Mouse (Mus musculus) forebrain, embryonic 14.5 days (tissue): ENCODE results near the gene Pnpla6. TPM values are rescaled to one million over a fixed set of nuclear protein-coding genes. Genes with fewer than 3 reads are reported as not detected.

ENCODE experiments used
- ATAC-seq: fragments of 200-750 bp; cut with Nextera tagmentation; 2 replicates; pipeline ENCODE4 v1.8.0; 2017; ENCODE audit warnings: mild to moderate bottlenecking, moderate library complexity
- DNase-seq: peaks from one replicate; pipeline ENCODE4 v3.0.0-alpha.2; 2015; ENCODE audit warnings: low spot score
- H3K27ac ChIP-seq: fragments of 300-500 bp; sonication (generic); 2 replicates; pipeline ENCODE4 v1.5.1; 2014; ENCODE audit warnings: low read depth, mild to moderate bottlenecking, control low read depth, low read length, moderate library complexity
- H3K27me3 ChIP-seq: fragments of 300-500 bp; sonication (generic); replicated peaks from 2 replicates; pipeline ENCODE4 v1.6.1; 2014; ENCODE audit warnings: low read length, control low read depth, mixed read lengths; ENCODE audit not compliant: control insufficient read depth, insufficient read depth
- H3K36me3 ChIP-seq: fragments of 300-500 bp; sonication (generic); 2 replicates; pipeline ENCODE4 v1.6.1; 2014; ENCODE audit warnings: low read length, control low read depth; ENCODE audit not compliant: control insufficient read depth, insufficient read depth
- H3K4me1 ChIP-seq: fragments of 300-500 bp; sonication (generic); 2 replicates; pipeline ENCODE4 v1.6.1; 2014; ENCODE audit warnings: antibody characterized with exemption, low read length, control low read depth; ENCODE audit not compliant: control insufficient read depth, insufficient read depth
- H3K4me2 ChIP-seq: fragments of 300-500 bp; sonication (generic); 2 replicates; pipeline ENCODE4 v1.6.1; 2014; ENCODE audit warnings: mild to moderate bottlenecking, control low read depth, low read length
- H3K4me3 ChIP-seq: fragments of 300-500 bp; sonication (generic); 2 replicates; pipeline ENCODE4 v1.5.1; 2014; ENCODE audit warnings: low read depth, low read length, control low read depth
- H3K9ac ChIP-seq: fragments of 300-500 bp; sonication (generic); 2 replicates; pipeline ENCODE4 v1.6.1; 2014; ENCODE audit warnings: mild to moderate bottlenecking, low read length, control low read depth, moderate library complexity
- H3K9me3 ChIP-seq: fragments of 300-500 bp; sonication (generic); replicated peaks from 2 replicates; pipeline ENCODE4 v1.6.1; 2016; ENCODE audit warnings: low read length, control low read depth, mixed read lengths; ENCODE audit not compliant: control insufficient read depth
- WGBS: fragments of 180-500 bp; shearing (Covaris S2); extraction: QIAGEN DNeasy Blood & Tissue Kit; methylation state at CpG from one replicate; pipeline ENCODE4 v1.1.7; 2014; 5-methylcytosine and 5-hydroxymethylcytosine counted together
- polyA plus RNA-seq: library from polyadenylated mRNA; unstranded; fragments of >200 nt; fragmentation: Nextera tagmentation; extraction: Ambion mirVana; gene quantifications from 2 replicates; pipeline ENCODE4 v1.2.1, GENCODE M21; 2014

Pnpla6 gene
- polyA plus RNA-seq, 1 experiment from 2014 or later = 16.7 TPM

DNA sequence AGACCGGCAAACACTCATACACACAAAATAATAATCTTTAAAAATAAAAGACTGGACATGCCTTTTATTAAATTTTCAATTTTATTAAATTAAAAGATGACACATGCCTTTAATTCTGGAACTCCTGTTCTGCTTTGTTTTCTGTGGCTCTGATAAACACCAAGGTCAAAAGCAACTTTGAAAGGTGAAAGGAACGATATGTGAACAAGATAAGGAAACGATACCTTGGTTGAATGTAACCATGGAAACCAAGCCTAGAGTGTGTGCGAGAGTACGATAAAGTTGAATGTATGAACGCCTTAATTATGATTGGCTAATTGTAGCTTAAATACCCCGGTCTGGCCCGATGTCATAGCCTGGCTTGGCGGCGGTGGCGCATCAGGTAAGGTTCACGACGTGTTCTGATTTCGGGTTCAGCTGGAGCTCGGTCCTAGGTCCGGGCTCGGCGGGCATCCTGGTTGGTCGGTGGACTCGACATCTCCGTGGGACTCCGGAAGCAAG lies 32.9 kb upstream of the Pnpla6 start:
- H3K9ac ChIP-seq = no peak overlapping the region
- no peaks in the 10 kb centered on the region for H3K9me3 ChIP-seq
- no peaks in the 10 kb centered on the region for H3K36me3 ChIP-seq
- no peak overlapping the region for H3K27ac ChIP-seq
- 91% methylated on average over 22 of the region's 22 CpGs for WGBS
- no peak overlapping the region for H3K4me3 ChIP-seq
- H3K4me2 ChIP-seq = no peak overlapping the region
- ATAC-seq (no peak), DNase-seq (no peak)
- H3K4me1 ChIP-seq = no peaks in the 10 kb centered on the region
- H3K27me3 ChIP-seq = no peaks in the 10 kb centered on the region

GRCm38 (mm10) chr8:3483546-3483945 lies 31.6 kb upstream of the Pnpla6 start:
- DNase-seq = no peak

DNA sequence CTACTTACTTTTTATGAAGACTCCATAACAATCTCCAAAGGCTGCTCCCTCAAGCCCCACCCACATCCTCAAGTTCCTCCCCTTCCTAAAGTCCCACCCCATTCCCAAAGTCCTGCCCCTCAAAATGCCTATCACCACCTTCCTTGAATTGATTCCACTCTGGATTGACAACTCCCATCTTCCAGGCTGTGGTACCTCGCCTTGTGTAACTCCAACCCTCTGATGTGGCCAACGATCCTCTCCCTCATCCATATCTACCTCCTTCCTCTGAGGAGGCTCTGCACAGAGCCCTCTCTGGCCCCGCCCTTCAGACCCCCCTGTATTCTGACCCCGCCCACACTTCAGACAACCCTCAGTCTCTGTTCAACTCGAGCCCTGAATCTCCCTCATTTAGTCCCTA lies 30.0 kb upstream of the Pnpla6 start:
- H3K4me1 ChIP-seq = no peaks in the 10 kb centered on the region
- H3K27ac ChIP-seq = no peak overlapping the region
- H3K36me3 ChIP-seq = no peaks in the 10 kb centered on the region
- H3K9ac ChIP-seq = no peak overlapping the region
- H3K4me3 ChIP-seq = no peak overlapping the region
- 32% methylated on average over 5 of the region's 5 CpGs for WGBS
- H3K9me3 ChIP-seq = no peaks in the 10 kb centered on the region
- ATAC-seq (no peak), DNase-seq (no peak)
- no peak overlapping the region for H3K4me2 ChIP-seq
- no peaks in the 10 kb centered on the region for H3K27me3 ChIP-seq

More at GRCm38 (mm10) chr8:3483546-3483945, 31.6 kb upstream of the Pnpla6 start:
- no peak overlapping the region for H3K9ac ChIP-seq
- H3K9me3 ChIP-seq = no peaks in the 10 kb centered on the region
- H3K36me3 ChIP-seq = no peaks in the 10 kb centered on the region
- no peaks in the 10 kb centered on the region for H3K4me1 ChIP-seq
- no peak overlapping the region for H3K27ac ChIP-seq
- H3K4me3 ChIP-seq = no peak overlapping the region
- no peak overlapping the region for H3K4me2 ChIP-seq
- no peaks in the 10 kb centered on the region for H3K27me3 ChIP-seq
- no peak for ATAC-seq
- 87% methylated on average over 7 of the region's 7 CpGs for WGBS

DNA sequence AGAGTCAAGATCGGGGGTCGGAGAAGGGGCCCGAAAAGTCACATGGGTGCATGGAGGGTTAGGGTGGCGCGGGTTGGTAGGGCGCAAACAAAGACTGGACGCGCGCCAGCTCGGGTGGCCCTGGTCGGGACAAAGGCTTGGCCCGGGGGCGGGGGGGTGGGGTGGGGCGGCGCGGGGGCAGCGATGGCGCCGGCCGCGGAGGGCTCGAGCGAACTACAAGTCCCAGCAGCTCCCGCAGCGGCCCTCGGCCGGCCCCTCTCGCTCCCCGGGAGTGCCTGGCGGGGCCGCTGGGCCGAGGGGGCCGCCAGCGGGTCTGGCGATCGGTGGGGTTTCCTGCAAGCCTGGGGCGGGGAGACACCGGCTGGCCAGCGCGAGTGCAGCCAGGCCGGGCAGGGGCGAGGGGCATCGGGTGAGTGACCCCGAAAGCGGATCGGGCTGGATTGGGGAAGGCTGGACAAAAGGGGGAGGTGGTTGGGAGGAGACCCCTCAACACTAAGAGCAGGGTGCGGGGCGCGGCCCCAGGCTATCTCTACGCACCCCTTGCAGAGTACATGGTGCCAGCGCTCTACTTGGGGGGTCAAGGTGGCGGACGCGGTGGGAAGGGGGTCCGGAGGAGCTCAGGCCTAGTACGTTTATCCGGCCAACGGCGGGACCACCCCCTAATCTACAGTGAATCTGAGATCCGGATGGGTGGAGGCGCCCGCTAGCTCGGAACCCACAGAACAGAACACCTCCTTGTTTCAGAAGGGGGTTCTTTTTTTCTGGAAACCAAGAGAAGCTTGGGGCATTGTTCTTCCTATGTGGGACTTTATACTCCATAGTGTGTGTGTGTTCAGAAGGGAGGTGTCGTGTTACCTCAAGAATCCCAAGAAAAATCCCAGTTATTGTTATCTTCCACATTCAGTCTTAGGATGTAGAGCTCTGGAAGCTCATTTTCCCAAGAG lies 22.0 kb upstream of the Pnpla6 start, which contains the start of gene Zfp358:
TSS of gene Zfp358 (plus strand) at position 238 of the 944 bp plus-strand sequence.
- Histone ChIP-seq H3K4me1 (peaks cover 6% of the 10 kb centered on the region; the same call in 1 of the 2 replicates), H3K4me2 (peak within 1 kb of the TSS; percentile 78), H3K27ac (peak within 1 kb of the TSS; percentile 91), H3K9me3 (no peaks in the 10 kb centered on the region), H3K27me3 (no peaks in the 10 kb centered on the region), H3K4me3 (peak within 1 kb of the TSS; percentile 90), H3K9ac (peak within 1 kb of the TSS; percentile 99), H3K36me3 (peaks cover 34% of the 10 kb centered on the region)
- DNase-seq = peak; percentile 88
- under 1% methylated on average over 48 of the region's 64 CpGs for WGBS
- ATAC-seq = peak; percentile 95

DNA sequence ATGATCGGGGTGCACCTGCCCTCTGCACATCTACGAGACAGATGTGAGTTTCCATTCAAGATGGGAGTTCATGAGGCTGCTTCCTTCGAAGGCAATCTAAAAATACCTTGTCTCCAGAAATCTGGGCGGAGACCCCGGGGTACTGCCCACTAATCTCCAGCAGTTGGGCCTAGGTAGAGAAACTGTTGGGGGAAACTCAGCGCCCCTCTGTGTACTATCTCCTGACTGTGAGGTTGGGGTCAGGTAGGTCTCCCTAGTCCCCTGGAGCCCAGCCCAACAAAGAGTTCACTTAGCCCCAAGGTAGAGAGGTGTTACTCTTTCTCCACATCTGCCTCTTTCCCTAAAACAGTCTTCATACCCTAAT lies 21.4 kb upstream of the Pnpla6 start:
- DNase-seq = peak; percentile 12
- 37% methylated on average over 6 of the region's 6 CpGs for WGBS

DNA sequence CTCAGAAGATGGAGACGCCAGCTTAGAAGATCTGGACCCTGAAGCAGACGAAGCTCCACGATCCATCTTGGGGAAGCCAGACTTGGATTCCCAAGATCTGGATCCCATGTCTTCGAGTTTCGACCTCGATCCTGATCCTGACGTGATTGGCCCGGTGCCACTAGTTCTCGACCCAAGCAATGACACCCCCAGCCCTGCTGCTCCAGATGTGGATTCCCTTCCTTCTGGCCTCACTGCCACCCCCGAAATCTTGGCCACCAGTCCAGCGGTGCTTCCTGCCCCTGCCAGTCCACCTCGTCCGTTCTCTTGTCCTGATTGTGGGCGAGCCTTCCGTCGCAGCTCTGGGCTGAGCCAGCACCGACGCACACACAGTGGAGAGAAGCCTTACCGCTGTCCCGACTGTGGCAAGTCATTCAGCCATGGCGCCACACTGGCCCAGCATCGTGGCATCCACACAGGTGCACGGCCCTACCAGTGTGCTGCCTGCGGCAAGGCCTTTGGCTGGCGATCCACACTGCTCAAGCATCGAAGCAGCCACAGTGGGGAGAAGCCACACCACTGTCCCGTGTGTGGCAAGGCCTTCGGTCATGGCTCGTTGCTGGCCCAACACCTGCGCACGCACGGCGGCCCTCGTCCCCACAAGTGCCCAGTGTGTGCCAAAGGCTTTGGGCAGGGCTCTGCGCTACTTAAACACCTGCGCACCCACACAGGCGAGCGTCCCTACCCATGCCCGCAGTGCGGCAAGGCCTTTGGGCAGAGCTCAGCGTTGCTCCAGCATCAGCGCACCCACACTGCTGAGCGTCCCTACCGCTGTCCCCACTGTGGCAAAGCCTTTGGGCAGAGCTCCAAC lies 19.4 kb upstream of the Pnpla6 start:
- no peak overlapping the region for H3K4me2 ChIP-seq
- DNase-seq (no peak), ATAC-seq (no peak)
- H3K36me3 ChIP-seq = peaks cover 34% of the 10 kb centered on the region
- H3K9me3 ChIP-seq = no peaks in the 10 kb centered on the region
- peaks cover 7% of the 10 kb centered on the region; the same call in 1 of the 2 replicates for H3K4me1 ChIP-seq
- H3K9ac ChIP-seq = no peak overlapping the region
- WGBS = 96% methylated on average over 44 of the region's 44 CpGs
- no peak overlapping the region for H3K27ac ChIP-seq
- no peak overlapping the region for H3K4me3 ChIP-seq
- no peaks in the 10 kb centered on the region for H3K27me3 ChIP-seq

More for the DNA sequence above, 21.4 kb upstream of the Pnpla6 start:
- Histone ChIP-seq H3K9me3 (no peaks in the 10 kb centered on the region), H3K27me3 (no peaks in the 10 kb centered on the region), H3K36me3 (peaks cover 34% of the 10 kb centered on the region), H3K4me2 (peak overlapping the region; percentile 78), H3K9ac (peak overlapping the region; percentile 99), H3K4me3 (peak overlapping the region; percentile 90), H3K4me1 (peaks cover 6% of the 10 kb centered on the region; the same call in 1 of the 2 replicates), H3K27ac (peak overlapping the region; percentile 91; the same call in 1 of the 2 replicates)
- ATAC-seq = peak; percentile 4; the same call in 1 of the 2 replicates

- no peak for ATAC-seq
- H3K4me3 ChIP-seq = no peak overlapping the region
Observed at GRCm38 (mm10) chr8:3496428-3496748, 18.8 kb upstream of the Pnpla6 start.

DNA sequence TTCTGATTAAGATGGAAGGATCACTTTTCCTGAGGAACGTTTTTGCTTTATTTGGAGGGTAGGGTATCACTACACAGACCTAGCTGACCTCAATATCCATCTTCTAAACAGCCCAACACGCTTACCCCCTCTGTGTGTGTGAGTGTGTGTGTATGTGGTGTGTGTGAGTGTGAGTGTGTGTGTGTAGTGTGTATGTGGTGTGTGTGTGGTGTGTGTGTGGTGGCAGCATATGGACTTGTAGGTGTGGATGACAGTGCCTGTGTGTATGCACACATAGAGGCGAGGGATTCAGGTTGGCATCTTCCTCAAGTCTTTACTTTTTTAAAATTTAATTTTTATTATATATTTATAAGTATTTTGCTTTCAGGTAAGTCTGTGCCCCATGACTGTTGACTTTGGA lies 16.6 kb upstream of the Pnpla6 start:
- WGBS = 82% methylated on average over 3 of the region's 3 CpGs
- DNase-seq = no peak
- Histone ChIP-seq H3K9ac (no peak overlapping the region), H3K9me3 (no peaks in the 10 kb centered on the region), H3K4me2 (no peak overlapping the region), H3K27me3 (no peaks in the 10 kb centered on the region), H3K4me3 (no peak overlapping the region), H3K4me1 (peaks cover 15% of the 10 kb centered on the region), H3K36me3 (peaks cover 34% of the 10 kb centered on the region), H3K27ac (no peak overlapping the region)
- ATAC-seq = no peak

More at GRCm38 (mm10) chr8:3496428-3496748, 18.8 kb upstream of the Pnpla6 start:
- H3K27ac ChIP-seq = no peak overlapping the region
- H3K36me3 ChIP-seq = peaks cover 34% of the 10 kb centered on the region
- WGBS = 92% methylated on average over 11 of the region's 15 CpGs
- H3K4me2 ChIP-seq = no peak overlapping the region
- DNase-seq = no peak
- H3K4me1 ChIP-seq = peaks cover 12% of the 10 kb centered on the region
- H3K9ac ChIP-seq = no peak overlapping the region
- H3K27me3 ChIP-seq = no peaks in the 10 kb centered on the region
- H3K9me3 ChIP-seq = no peaks in the 10 kb centered on the region
